Mouse (Mus musculus) liver, embryonic 16.5 days (tissue): ENCODE data around the gene Sptbn2. TPM values are rescaled to one million over a fixed set of nuclear protein-coding genes. Genes with fewer than 3 reads are reported as not detected.

ENCODE experiments used
- ATAC-seq: fragments of 200-750 bp; cut with Nextera tagmentation; 2 replicates; pipeline ENCODE4 v1.8.0; 2017; ENCODE audit warnings: low read depth, mild to moderate bottlenecking, moderate number of reproducible peaks, moderate library complexity
- H3K27ac ChIP-seq: fragments of 300-500 bp; sonication (generic); 2 replicates; pipeline ENCODE4 v1.5.1; 2014; ENCODE audit warnings: mild to moderate bottlenecking, low read length
- H3K27me3 ChIP-seq: fragments of 300-500 bp; sonication (generic); 2 replicates; pipeline ENCODE4 v1.6.1; 2014; ENCODE audit warnings: low read depth, low read length, mixed read lengths; ENCODE audit not compliant: control insufficient read depth, insufficient read depth
- H3K36me3 ChIP-seq: fragments of 300-500 bp; sonication (generic); 2 replicates; pipeline ENCODE4 v1.6.1; 2014; ENCODE audit warnings: mild to moderate bottlenecking; ENCODE audit not compliant: control insufficient read depth, insufficient read depth
- H3K4me1 ChIP-seq: fragments of 300-500 bp; sonication (generic); 2 replicates; pipeline ENCODE4 v1.6.1; 2014; ENCODE audit warnings: low read depth, low read length, mixed read lengths; ENCODE audit not compliant: control insufficient read depth
- H3K4me2 ChIP-seq: fragments of 300-500 bp; sonication (generic); 2 replicates; pipeline ENCODE4 v1.6.1; 2014; ENCODE audit warnings: low read depth, low read length, mixed read lengths
- H3K4me3 ChIP-seq: fragments of 300-500 bp; sonication (generic); 2 replicates; pipeline ENCODE4 v1.5.1; 2014; ENCODE audit warnings: low read depth, mild to moderate bottlenecking, low read length
- H3K9ac ChIP-seq: fragments of 300-500 bp; sonication (generic); 2 replicates; pipeline ENCODE4 v1.6.1; 2014; ENCODE audit warnings: low read depth, low read length
- H3K9me3 ChIP-seq: fragments of 300-500 bp; sonication (generic); replicated peaks from 2 replicates; pipeline ENCODE4 v1.6.1; 2016; ENCODE audit warnings: low read length; ENCODE audit not compliant: control insufficient read depth
- whole genome bisulfite sequencing: fragments of 180-500 bp; shearing (Covaris S2); extraction: QIAGEN DNeasy Blood & Tissue Kit; methylation state at CpG from one replicate; pipeline ENCODE4 v1.1.7; 2014; ENCODE audit not compliant: insufficient replicate concordance; 5-methylcytosine and 5-hydroxymethylcytosine counted together
- polyA plus RNA-seq: library from polyadenylated mRNA; unstranded; fragments of >200 nt; fragmentation: Nextera tagmentation; extraction: Ambion mirVana; gene quantifications from 2 replicates; pipeline ENCODE4 v1.2.1, GENCODE M21; 2015

The Sptbn2 gene
- polyA plus RNA-seq: 0.07 and 0.12 TPM in 2 replicates

DNA sequence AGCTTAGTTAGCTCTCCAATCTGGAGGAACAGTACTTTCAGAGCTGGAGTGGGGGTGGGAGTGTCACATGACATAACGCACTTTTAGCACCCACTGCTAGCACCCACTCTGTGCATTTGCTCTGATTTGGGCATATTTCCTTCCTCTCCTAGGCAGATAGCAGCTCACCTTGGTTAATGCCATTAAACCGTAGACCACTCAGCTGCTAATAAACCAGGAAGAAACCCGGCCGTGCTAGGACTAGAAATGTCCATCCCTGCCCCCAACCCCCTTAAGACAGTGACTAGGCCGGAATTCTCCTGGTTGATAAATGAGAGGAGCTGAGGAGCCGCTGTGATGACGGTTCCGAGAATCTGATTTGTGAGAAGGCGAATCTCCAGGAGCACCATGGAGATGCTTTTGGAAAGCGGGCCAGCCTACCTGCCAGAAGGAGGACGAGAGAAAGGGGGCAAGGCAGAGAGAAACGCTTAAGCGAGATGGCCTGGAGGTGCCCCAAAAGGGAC is at the start of gene Sptbn2:
Gene Sptbn2, plus strand, starts transcription at position 70 of the 503 bp plus-strand sequence.
- Histone ChIP-seq H3K27me3 (peaks cover 44% of the 10 kb centered on the region), H3K36me3 (no peaks in the 10 kb centered on the region), H3K9ac (no peak within 1 kb of the TSS), H3K9me3 (no peaks in the 10 kb centered on the region), H3K4me1 (no peaks in the 10 kb centered on the region), H3K4me2 (peak within 1 kb of the TSS; percentile 55; the same call in 1 of the 2 replicates), H3K4me3 (peak within 1 kb of the TSS; percentile 37), H3K27ac (no peak within 1 kb of the TSS)
- WGBS: 17% methylated on average over 13 of the region's 13 CpGs
- ATAC-seq: no peak

DNA sequence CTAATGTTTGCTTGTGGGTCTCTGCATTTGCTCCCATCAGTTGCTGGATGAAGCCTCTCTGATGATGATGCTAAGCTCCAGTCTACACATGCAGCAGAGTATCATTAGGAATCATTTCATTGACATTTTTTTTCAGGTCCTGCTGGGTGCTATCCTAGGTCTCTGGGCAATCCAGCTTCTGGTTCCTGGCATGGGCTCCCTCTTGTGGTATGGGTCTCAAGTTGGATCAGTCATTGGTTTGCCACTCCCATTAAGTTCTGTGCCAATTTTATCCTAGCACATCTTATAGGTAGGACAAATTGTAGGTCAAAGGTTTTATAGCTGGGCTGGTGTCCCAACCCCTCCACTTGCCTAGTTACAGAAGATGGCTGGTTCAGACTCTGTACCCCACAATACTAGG is 44.2 kb upstream of the Sptbn2 start:
- no peak overlapping the region for H3K27ac ChIP-seq
- no peak overlapping the region for H3K9ac ChIP-seq
- no peaks in the 10 kb centered on the region for H3K27me3 ChIP-seq
- no peaks in the 10 kb centered on the region for H3K4me1 ChIP-seq
- no peaks in the 10 kb centered on the region for H3K9me3 ChIP-seq
- H3K36me3 ChIP-seq: no peaks in the 10 kb centered on the region
- no peak overlapping the region for H3K4me3 ChIP-seq
- no peak overlapping the region for H3K4me2 ChIP-seq
- ATAC-seq: no peak

DNA sequence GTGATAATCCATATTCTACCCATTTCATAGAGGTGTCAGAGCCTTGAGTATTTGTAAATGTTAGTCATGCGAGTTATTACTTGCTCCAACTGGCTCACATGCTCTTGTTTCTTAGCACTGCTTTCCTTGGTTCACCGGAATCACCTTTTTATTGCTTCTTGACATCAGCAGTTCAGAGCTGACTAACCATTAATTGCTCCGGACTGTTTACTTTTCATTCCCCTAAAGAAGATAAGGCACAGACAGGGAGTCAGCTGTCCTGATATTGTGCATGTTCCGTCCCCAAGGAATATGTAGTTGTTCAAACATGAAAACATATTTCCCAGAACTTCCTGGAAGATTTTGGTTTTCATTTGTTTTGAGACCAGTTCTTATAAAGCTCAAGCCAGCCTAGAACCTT is 40.2 kb upstream of the Sptbn2 start:
- 50% methylated on average over 4 of the region's 4 CpGs for WGBS
- no peak for ATAC-seq
- Histone ChIP-seq H3K4me2 (no peak overlapping the region), H3K27me3 (no peaks in the 10 kb centered on the region), H3K27ac (no peak overlapping the region), H3K36me3 (no peaks in the 10 kb centered on the region), H3K9me3 (no peaks in the 10 kb centered on the region), H3K4me3 (no peak overlapping the region), H3K9ac (no peak overlapping the region), H3K4me1 (no peaks in the 10 kb centered on the region)

DNA sequence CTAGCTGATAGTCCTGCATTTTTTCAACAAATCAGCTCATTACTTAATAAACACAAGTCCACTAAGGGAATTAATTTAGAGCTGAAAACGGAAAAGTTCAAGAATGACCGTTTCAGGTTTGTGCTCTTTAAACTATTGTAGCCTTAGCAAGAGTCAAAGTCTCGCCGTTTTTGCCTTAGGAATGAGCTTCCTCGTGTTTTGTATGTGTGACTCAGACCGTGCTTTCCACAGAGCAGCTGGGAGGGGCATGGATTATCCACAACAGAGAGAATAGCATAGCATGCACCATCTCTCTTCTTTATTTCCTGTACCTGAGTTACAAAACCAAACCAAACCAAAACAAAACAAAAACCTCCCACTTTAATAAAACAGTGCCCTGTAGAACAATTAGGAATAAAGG is 38.6 kb upstream of the Sptbn2 start:
- Histone ChIP-seq H3K27me3 (no peaks in the 10 kb centered on the region), H3K9me3 (no peaks in the 10 kb centered on the region), H3K4me2 (no peak overlapping the region), H3K36me3 (no peaks in the 10 kb centered on the region), H3K4me3 (no peak overlapping the region), H3K9ac (no peak overlapping the region), H3K4me1 (no peaks in the 10 kb centered on the region), H3K27ac (no peak overlapping the region)
- WGBS: 44% methylated on average over 6 of the region's 6 CpGs
- ATAC-seq: no peak

DNA sequence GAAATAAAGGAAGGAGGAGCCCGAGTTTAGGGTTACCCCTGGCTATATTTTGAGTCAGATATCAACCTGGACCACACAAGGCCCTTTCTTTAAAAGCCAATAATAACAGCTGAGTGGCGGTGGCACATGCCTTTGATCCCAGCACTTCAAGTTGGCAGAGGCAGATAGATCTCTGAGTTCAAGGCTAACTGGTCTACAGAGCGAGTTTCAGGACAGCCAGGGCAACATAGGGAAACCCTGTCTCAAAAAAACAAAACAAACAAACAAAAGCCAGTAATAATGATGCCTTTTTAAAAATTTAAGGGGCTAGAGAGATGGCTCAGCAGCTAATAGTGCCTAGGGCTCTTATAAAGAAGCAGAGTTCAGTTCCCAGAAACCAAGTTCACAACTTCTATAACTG is 16.6 kb upstream of the Sptbn2 start:
- ATAC-seq: no peak

DNA sequence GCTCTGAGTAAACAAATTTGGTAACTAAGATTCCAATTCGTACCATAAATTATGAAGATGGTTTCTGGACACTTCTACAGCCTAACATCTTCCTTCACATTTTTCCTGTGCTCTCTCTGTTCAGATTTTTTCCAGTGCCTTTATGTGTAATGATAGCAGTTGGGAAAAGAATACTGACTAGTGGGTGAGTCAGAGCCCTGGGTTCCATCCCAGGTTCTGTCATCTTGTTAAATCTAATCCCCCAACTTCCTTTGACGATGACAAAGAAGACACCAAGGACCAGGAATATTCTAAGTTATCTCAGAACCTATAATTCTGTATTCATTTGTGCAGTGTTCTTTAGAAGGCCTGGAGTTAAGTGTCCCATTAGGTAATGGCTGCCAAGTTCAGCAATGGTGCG is 13.8 kb upstream of the Sptbn2 start:
- H3K27ac ChIP-seq: no peak overlapping the region
- ATAC-seq: no peak
- WGBS: 72% methylated on average over 3 of the region's 3 CpGs
- peaks cover 34% of the 10 kb centered on the region for H3K27me3 ChIP-seq
- no peaks in the 10 kb centered on the region for H3K36me3 ChIP-seq
- no peak overlapping the region for H3K9ac ChIP-seq
- peaks cover 2% of the 10 kb centered on the region; the same call in 1 of the 2 replicates for H3K4me1 ChIP-seq
- no peak overlapping the region for H3K4me3 ChIP-seq
- H3K9me3 ChIP-seq: no peaks in the 10 kb centered on the region
- no peak overlapping the region for H3K4me2 ChIP-seq

More for the DNA sequence above, 16.6 kb upstream of the Sptbn2 start:
- Histone ChIP-seq H3K27ac (no peak overlapping the region), H3K4me2 (no peak overlapping the region), H3K9me3 (no peaks in the 10 kb centered on the region), H3K4me1 (peaks cover 2% of the 10 kb centered on the region; the same call in 1 of the 2 replicates), H3K9ac (no peak overlapping the region), H3K4me3 (no peak overlapping the region), H3K36me3 (no peaks in the 10 kb centered on the region), H3K27me3 (peaks cover 22% of the 10 kb centered on the region)
- 38% methylated on average over 3 of the region's 3 CpGs for WGBS

DNA sequence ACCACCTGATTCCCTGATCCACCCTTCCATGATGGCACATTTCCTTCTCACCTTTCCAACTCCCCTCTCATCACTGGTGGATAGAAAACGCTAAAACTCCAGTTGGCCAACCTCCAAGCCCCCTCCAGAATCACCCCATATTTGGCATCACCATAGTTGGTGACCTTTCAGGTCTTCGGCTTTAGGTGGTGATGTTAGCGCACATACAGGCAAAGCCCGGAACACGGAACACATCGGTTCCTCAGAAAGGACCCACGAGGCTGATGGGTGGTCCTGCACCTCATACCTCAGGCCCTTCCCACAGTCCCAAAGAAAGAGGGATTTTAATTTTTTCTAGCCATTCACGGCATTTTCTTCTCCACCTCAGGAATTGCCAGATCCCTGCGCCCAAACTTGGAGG is 13.2 kb upstream of the Sptbn2 start:
- peaks cover 2% of the 10 kb centered on the region; the same call in 1 of the 2 replicates for H3K4me1 ChIP-seq
- peak overlapping the region; percentile 56; the same call in 1 of the 2 replicates for H3K4me2 ChIP-seq
- no peaks in the 10 kb centered on the region for H3K36me3 ChIP-seq
- H3K9ac ChIP-seq: no peak overlapping the region
- no peak overlapping the region for H3K4me3 ChIP-seq
- H3K27me3 ChIP-seq: peaks cover 34% of the 10 kb centered on the region
- H3K9me3 ChIP-seq: no peaks in the 10 kb centered on the region
- no peak overlapping the region for H3K27ac ChIP-seq
- ATAC-seq: no peak
- WGBS: 58% methylated on average over 9 of the region's 9 CpGs

DNA sequence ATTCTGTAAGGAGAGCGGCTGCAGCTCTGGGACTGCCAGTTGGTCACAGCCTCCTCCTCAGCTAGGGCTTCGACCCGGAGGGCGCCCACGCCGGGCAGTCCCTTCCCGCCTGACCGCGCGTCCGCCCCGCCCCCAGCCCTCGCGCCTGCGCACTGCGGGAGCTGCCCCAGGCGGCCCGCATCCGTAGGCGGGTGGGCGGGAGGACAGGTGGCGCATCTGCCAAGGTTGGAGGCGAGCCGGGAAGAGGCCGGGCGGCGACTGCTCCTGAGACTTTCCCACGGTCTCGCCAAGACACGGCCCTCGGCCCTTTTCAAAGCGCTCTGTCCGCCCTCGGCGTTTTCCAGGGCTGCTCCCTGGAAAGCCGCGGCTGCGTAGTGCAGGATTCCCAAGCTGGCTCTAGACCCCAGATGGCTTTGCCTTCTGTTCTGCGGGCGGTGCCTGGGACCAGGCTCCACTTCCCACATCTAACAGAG is 12.7 kb upstream of the Sptbn2 start, which contains the start of gene Gm960:
Gene Gm960, minus strand, starts transcription at position 464 of the 473 bp plus-strand sequence.
- H3K4me1 ChIP-seq: peaks cover 2% of the 10 kb centered on the region; the same call in 1 of the 2 replicates
- ATAC-seq: 0 out of 2 replicates have a peak, but pooled peaks have one; percentile 21
- peaks cover 34% of the 10 kb centered on the region for H3K27me3 ChIP-seq

DNA sequence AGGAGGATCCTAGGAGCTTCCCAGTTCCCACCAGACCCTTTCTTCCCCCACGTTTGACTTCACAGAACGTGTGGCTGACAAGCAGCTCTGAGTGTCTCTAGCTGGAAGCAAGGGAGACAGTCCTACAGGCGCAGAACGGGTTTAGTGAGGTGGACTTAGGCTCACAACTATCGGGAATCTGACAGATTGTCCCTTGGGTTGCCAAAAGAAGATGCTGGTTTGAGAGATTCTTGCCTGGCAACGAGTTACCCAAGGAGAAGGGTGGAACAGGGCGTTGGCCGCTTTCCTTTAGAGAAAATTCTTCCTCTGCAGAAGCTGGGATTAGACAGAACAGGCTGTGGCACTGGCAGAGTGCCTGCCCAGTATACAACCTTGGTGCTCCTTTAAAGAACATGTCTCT is 12.1 kb upstream of the Sptbn2 start:
- H3K27ac ChIP-seq: no peak overlapping the region
- H3K4me2 ChIP-seq: no peak overlapping the region
- H3K4me1 ChIP-seq: peaks cover 2% of the 10 kb centered on the region; the same call in 1 of the 2 replicates
- peaks cover 34% of the 10 kb centered on the region for H3K27me3 ChIP-seq
- H3K4me3 ChIP-seq: no peak overlapping the region
- H3K36me3 ChIP-seq: no peaks in the 10 kb centered on the region
- no peak for ATAC-seq
- 29% methylated on average over 8 of the region's 8 CpGs for WGBS
- no peaks in the 10 kb centered on the region for H3K9me3 ChIP-seq
- H3K9ac ChIP-seq: no peak overlapping the region

More for the DNA sequence above, 12.7 kb upstream of the Sptbn2 start, which contains the start of gene Gm960:
- no peaks in the 10 kb centered on the region for H3K36me3 ChIP-seq
- H3K9me3 ChIP-seq: no peaks in the 10 kb centered on the region
- under 1% methylated on average over 40 of the region's 40 CpGs for WGBS
- no peak within 1 kb of the TSS for H3K27ac ChIP-seq
- peak within 1 kb of the TSS; percentile 56 for H3K4me2 ChIP-seq
- H3K9ac ChIP-seq: no peak within 1 kb of the TSS
- peak within 1 kb of the TSS; percentile 44 for H3K4me3 ChIP-seq
